Mouse (Mus musculus) frontal cortex, postnatal 14 days (tissue): ENCODE data around the gene Slc46a2.

Experiments used
- DNase-seq, 2 experiments: peaks; one replicate each; pipeline ENCODE4 v3.0.0; 2022; ENCODE audit warnings: low spot score in 2 of 2

The Slc46a2 gene

DNA sequence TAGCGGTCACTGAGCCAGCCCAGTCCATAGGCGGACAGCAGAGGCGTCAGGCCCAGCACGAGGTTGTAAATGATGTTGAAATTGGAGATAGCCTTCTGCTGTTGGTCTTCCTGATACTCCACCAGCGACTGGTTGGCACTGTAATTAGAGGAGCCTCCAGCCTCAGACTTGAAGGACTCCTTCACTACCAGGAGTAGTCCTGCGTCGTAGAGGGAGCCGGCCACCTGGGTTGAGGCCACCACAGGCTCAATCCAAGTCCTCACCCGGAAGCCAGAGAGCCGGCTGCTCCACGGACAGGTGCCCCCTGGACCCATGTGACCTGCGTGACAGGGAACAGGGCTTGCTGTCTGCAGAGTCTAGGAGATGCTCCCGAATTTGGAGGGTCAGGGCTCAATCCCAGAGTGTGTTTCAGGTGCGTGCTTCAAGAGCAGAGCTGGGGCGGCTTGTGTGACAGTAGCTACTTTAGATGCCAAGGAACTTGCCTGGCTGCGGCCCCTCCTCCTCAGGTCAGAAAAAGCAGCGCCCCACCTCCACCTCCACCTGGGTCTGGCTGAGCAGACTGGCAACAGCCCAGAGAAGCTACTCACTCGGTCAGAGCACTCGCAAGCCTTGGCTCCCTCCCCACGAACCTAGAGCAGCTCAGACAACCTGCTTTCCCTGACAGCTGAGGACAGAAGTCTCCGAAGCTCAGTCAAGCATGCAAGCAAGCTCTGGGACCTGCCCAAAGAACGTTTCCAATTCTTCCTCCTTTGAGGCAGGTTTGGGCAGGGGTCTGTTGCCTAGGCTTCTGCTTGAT, at the start of gene Slc46a2:
Gene Slc46a2 (minus strand): TSS at position 449 of the 796 bp plus-strand sequence.
- DNase-seq = no peak

DNA sequence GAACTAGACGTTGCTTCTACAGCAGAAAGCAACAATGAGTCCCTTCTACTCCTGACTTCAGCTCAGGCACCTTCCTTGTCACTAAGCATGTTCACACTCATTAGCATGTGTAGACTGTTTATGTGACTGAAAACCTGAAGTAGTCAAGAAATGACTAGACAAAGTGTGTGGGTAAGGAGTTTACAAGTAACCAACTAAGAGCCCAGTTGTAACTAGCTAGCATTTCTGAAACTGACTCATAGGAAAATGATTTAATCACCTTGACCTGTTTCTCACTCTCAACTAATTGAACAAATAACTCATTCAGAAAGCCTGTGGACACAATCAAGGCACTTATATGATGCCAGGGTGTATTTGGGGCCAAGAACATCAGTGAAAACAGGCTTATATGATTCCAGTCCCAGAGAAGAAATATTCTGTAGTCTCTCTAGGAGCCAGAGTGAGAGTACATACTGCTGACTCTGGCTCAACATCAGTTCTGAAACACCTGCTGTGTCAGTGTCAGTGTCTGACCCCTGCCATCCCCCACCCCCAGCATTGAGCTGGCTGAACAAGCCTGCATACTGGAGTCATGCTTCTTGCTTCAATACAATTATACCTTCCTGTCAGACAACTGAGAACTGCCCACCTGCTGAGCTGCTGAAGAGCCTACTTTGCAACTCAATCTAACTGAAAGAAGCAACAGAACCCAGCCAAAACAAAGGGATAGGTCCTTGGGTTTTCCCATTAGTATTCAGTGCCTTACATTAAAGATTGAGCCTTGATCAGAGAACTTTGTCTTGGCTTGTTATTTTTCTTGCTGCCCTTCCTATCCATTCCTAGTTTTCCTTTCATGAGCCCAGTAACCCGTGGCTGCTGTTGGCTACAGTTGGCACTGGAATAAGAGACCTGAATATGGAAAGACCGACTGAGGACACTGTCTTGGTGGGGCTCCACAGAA, 48.8 kb upstream of the Slc46a2 start, which contains the start of gene Mup6:
Gene Mup6 (plus strand): TSS at position 890 of the 940 bp plus-strand sequence.
- no peak for DNase-seq

DNA sequence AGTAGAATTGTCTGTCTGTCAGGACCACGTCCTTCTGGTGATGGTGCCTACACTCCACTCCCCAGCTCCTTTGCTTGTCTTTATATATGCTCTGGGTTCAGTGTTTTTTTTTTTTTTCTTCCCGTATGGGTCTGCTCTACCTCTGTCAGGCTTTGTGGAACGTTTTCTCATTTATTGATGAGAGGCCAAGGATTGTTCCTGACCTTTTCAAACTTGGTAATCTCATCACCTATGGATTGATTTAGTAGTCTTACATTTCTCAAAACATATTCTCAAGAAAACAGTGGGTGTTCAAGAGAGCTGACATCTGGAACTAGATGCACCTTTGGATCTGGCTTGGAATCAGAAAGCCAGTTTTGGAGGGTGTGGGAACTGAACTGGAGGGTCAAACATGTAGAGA, 45.8 kb upstream of the Slc46a2 start, which contains the start of gene Mup4:
Gene Mup4 (minus strand): TSS at position 101 of the 400 bp plus-strand sequence.
- no peak for DNase-seq

- no peak for DNase-seq
Observed at GRCm38 (mm10) chr4:59937543-59937942, 22.7 kb upstream of the Slc46a2 start.

DNA sequence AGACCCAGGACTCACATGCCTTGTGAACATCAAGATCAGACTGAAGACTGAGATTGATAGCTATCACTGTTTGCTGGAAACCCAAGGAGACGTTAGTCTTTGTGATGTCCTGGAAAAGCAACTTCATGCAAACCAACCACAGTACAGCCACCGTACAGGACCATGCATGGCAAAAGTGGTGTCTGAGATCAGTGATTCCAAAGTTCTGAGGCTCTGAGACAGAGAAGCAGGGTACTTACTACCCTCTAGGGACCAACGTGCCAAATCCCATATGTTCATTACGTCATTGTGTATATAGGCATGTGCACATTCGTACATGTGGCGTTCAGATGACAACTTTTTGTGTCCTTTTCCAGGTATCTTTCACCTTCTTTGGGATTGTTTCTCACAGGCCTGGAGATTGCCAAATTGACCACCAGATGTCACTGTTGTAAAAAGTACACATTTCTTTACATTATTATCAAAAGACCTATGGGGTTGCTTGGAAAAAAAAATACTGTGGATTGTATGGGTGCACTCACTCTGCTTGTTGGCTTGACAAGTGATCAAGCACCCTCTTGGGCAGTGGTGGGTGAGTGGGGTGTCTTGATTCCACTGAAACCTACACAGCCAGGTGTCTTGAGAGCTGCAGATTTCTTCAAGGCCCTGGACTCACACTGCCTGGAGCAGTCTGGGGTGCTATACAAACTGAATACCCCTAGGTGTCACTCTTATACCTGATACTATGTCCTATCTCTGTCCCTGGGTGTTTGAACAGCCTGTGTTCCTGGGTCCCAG, 17.8 kb upstream of the Slc46a2 start:
- DNase-seq = peak in 1 of 2 experiments; percentile 5

DNA sequence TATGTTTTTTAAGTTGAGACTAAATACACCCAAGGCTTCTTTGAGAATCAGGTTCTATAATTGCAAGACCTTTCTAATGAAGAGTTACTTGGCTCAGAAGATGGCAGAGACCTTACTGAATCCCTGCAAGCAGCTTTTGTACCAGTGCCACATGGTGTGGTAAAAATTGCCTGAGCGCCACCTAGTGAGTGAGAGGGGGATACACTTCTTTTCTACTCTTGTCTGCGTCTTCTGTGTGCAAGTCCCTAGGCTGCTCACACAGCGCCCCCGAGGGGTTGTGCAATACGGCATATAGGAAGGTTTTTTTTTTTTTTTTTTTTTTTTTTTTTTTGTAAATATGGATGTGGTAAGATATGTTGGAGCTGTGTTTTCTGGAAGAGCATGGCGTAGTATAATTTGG, 13.5 kb upstream of the Slc46a2 start:
- peak; percentile 38 to 39 for DNase-seq

GRCm38 (mm10) chr4:59927666-59928065, 12.8 kb upstream of the Slc46a2 start:
- no peak for DNase-seq

- DNase-seq = no peak
Observed at GRCm38 (mm10) chr4:59925082-59925481, 10.2 kb upstream of the Slc46a2 start.

- no peak for DNase-seq
Observed at GRCm38 (mm10) chr4:59917966-59918365, 3.1 kb upstream of the Slc46a2 start.

GRCm38 (mm10) chr4:59908785-59909184, 6.1 kb downstream of the Slc46a2 start:
- no peak for DNase-seq

DNA sequence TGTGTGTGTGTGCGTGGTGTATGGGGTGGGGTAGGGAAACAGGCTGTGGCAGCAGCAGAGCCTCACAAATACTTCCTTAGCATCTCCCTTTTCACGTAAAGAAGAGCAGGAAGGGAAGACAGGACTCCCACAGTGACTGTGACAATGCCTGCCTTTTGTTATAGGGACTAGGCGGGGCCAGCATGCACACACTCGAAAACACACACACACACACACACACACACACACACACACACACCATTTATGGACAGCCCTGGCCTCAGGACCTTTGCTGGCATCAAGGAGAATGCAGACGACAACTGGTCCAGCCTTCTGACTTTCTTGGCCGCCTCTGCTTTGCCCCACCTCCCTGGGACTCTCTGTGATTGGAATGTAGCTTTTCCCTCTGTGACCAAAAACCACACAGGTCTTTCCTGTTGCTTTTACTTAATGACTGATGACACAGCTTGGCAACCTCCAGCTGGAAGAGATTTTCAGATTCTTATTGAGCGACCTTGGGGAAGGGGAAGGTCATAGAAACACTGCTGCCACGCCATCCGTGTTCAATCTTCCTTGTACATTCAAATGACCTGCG, 7.1 kb downstream of the Slc46a2 start:
- DNase-seq = no peak

DNA sequence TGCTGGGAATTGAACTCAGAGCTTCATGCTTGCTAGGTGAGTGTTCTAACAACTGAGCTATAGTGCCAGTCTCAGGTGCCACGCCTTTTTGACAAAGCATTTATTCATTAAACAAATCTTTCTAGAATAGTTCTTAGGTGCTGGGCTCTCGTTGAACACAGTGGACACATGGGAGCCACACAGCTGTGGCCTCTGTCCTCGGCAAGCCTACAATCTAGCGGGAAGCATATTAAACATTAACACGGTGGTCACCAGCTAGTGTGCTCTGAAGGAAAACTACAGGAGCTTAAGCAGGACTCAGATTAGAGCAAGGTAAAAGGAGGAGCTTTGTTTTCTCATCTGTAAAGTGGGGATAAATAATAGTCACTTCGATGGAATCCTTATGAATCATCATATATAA, 7.8 kb downstream of the Slc46a2 start:
- no peak for DNase-seq

DNA sequence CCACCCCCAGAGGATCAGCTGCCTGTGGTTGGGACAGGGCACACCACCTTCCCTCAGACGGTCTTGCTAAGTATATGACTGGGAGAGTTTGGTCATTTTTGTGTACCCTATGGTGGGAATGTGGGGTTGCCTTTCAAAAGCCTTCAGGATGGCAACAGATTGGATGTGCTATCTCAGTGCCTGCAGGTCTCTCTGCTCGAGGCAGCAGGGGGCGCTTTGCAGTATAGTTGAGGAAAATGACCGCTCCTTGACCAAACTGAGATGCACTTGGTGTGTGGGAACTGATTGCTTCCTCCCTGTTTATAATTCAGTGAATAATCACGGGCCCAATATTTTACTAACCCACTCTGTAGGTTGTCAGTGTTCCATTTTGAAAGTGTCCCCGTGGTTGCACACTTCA, 12.3 kb downstream of the Slc46a2 start:
- no peak for DNase-seq

DNA sequence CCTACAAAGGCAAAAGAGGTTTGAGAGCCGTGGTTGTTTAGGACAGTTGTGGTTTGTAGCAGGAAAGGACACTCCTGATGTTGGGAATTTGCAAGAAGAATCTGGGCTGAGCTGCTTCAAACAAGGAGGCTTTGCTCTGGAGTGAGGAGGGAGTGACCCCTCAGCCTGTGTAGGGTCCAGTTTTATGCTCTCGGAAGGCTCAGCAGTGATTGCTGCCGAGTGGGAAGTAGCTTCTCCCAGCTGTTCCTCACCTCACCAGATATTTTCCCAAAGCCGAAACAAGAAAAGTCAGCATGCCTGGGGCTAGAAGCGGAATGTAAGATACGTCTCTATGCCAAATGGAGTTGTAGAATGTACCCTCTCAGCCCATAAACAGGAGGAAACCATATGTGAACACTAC, 13.0 kb downstream of the Slc46a2 start:
- no peak for DNase-seq

GRCm38 (mm10) chr4:59898521-59898919, 16.3 kb downstream of the Slc46a2 start:
- no peak for DNase-seq

DNA sequence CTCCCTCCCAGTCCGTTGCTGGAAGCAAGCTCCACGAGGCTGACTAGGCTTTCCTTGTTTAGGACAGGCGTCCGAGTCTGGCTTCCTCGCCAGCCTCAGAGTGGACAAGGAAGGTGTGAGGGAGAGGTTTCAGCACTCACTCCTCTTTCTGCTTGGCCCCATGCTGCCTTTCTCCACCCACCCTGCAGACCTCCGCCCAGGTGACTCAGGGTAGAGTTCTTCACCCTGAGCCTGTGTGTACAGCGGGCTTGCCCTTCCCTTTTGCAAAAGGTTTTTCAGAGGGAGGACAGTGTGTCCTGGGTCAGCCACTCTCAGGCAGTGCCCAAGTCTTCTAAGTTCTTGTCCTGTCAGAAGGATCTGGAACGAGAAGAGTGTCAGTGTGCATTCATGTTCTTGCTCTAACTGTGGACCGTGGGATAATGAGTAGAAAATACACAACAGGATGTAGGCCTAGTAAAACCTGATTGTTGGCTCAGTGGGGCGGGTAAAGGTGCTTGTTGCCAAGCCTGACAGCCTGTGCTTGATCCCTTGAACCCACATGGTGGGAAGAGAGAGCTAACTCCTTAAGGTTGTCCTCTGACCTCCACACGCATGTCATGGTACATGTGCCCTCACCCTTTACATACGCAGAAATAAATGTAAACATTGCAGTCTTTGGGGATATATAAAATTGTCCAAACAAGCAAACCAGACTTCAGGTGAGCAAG, 16.9 kb downstream of the Slc46a2 start:
- no peak for DNase-seq

- DNase-seq = no peak
Observed at GRCm38 (mm10) chr4:59896000-59896399, 18.9 kb downstream of the Slc46a2 start.

- DNase-seq = no peak
Observed at GRCm38 (mm10) chr4:59894977-59895575, 19.8 kb downstream of the Slc46a2 start.

GRCm38 (mm10) chr4:59894415-59894814, 20.4 kb downstream of the Slc46a2 start:
- DNase-seq = no peak

GRCm38 (mm10) chr4:59892731-59893130, 22.1 kb downstream of the Slc46a2 start:
- no peak for DNase-seq
